Mouse (Mus musculus) cortical plate, adult 2 months (tissue): ENCODE measurements around the gene I830077J02Rik.

ENCODE experiments used
- CTCF ChIP-seq: fragments of 200-500 bp; IDR thresholded peaks from 2 replicates; pipeline ENCODE4 v1.5.1; 2011; ENCODE audit warnings: mild to moderate bottlenecking, control low read depth, low read length; ENCODE audit not compliant: insufficient read depth; ENCODE audit errors: extremely low read depth
- POLR2A ChIP-seq: fragments of 200-500 bp; IDR thresholded peaks from 2 replicates; pipeline ENCODE4 v1.6.1; 2011; ENCODE audit warnings: mild to moderate bottlenecking, low read length, control low read depth; ENCODE audit not compliant: insufficient read depth; ENCODE audit errors: extremely low read depth

- TF ChIP-seq CTCF (no peak), POLR2A (no peak)
These were observed 1.4 kb downstream of the I830077J02Rik start for GRCm38 (mm10) chr3:105931095-105931494.
